Mouse (Mus musculus): ENCODE results near the gene Rhobtb1. TPM values are rescaled to one million over a fixed set of nuclear protein-coding genes. Genes with fewer than 3 reads are reported as not detected.
A peak's percentile ranks its signal among the peaks of the same experiment; 100 is the strongest.

Gene Rhobtb1
- polyA plus RNA-seq, 1 experiment from 2014 or later, result 26.1 TPM

GRCm38 (mm10) chr10:69156462-69156861, 5.2 kb downstream of the Rhobtb1 start:
- H3K4me3 ChIP-seq (ENCODE audit: low read depth, low read length), result no peak overlapping the region
- DNase-seq (ENCODE audit: low spot score) (no peak), ATAC-seq (replicated peaks; ENCODE audit: low FRiP score, low TSS enrichment, low read depth) (no peak)
- H3K4me1 ChIP-seq (replicated peaks; ENCODE audit: control insufficient read depth, insufficient read depth, low read length), result 0 out of 2 replicates have a peak, but pooled peaks cover 4% of the 10 kb centered on the region
- WGBS, result 56% methylated on average over 6 of the region's 6 CpGs
- H3K9me3 ChIP-seq (ENCODE audit: control insufficient read depth, low read length), result no peaks in the 10 kb centered on the region
- no peaks in the 10 kb centered on the region for H3K27me3 ChIP-seq (replicated peaks; ENCODE audit: control insufficient read depth, insufficient read depth, low read length)
- H3K9ac ChIP-seq (ENCODE audit: low read length), result no peak overlapping the region
- H3K36me3 ChIP-seq (ENCODE audit: control insufficient read depth, insufficient read depth, low read length), result no peaks in the 10 kb centered on the region
- no peak overlapping the region for H3K4me2 ChIP-seq (ENCODE audit: low read length)
- H3K27ac ChIP-seq (ENCODE audit: low read depth), result no peak overlapping the region

GRCm38 (mm10) chr10:69157471-69157870, 6.2 kb downstream of the Rhobtb1 start:
- WGBS, result 64% methylated on average over 2 of the region's 2 CpGs
- no peak for DNase-seq (ENCODE audit: low spot score)
- ATAC-seq (replicated peaks; ENCODE audit: low FRiP score, low TSS enrichment, low read depth), result no peak

DNA sequence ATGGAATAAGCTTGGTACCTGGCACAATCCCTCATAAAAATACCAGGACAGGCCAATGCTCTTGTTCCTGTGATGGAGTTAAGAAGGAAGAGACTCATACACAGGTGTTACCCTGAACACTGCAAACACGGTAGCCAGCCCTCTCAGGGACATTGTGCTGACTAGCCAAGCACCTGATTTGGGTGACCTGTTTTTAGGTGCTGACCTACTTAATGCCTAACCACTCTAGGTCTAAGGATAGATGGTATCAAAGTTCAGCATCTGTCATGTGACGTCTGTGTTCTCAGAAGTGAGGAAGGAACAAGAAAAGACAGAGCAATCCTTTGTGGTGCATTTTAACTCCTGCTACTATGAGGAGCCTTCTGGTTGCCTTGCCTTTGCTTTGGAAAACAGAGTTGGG, 9.6 kb downstream of the Rhobtb1 start:
- Histone ChIP-seq H3K36me3 (ENCODE audit: control insufficient read depth, insufficient read depth, low read length) (no peaks in the 10 kb centered on the region), H3K27ac (ENCODE audit: low read depth) (no peak overlapping the region), H3K9ac (ENCODE audit: low read length) (no peak overlapping the region), H3K4me2 (ENCODE audit: low read length) (no peak overlapping the region), H3K27me3 (replicated peaks; ENCODE audit: control insufficient read depth, insufficient read depth, low read length) (no peaks in the 10 kb centered on the region), H3K4me3 (ENCODE audit: low read depth, low read length) (no peak overlapping the region), H3K4me1 (replicated peaks; ENCODE audit: control insufficient read depth, insufficient read depth, low read length) (0 out of 2 replicates have a peak, but pooled peaks cover 4% of the 10 kb centered on the region), H3K9me3 (ENCODE audit: control insufficient read depth, low read length) (no peaks in the 10 kb centered on the region)
- DNase-seq (ENCODE audit: low spot score) (peak; percentile 3), ATAC-seq (replicated peaks; ENCODE audit: low FRiP score, low TSS enrichment, low read depth) (no peak)
- 78% methylated on average over 2 of the region's 2 CpGs for WGBS

More at GRCm38 (mm10) chr10:69157471-69157870, 6.2 kb downstream of the Rhobtb1 start:
- Histone ChIP-seq H3K36me3 (ENCODE audit: control insufficient read depth, insufficient read depth, low read length) (no peaks in the 10 kb centered on the region), H3K4me3 (ENCODE audit: low read depth, low read length) (no peak overlapping the region), H3K27ac (ENCODE audit: low read depth) (no peak overlapping the region), H3K4me2 (ENCODE audit: low read length) (no peak overlapping the region), H3K9me3 (ENCODE audit: control insufficient read depth, low read length) (no peaks in the 10 kb centered on the region), H3K9ac (ENCODE audit: low read length) (no peak overlapping the region), H3K4me1 (replicated peaks; ENCODE audit: control insufficient read depth, insufficient read depth, low read length) (0 out of 2 replicates have a peak, but pooled peaks cover 4% of the 10 kb centered on the region), H3K27me3 (replicated peaks; ENCODE audit: control insufficient read depth, insufficient read depth, low read length) (no peaks in the 10 kb centered on the region)

- H3K4me3 ChIP-seq (ENCODE audit: low read depth, low read length), result no peak overlapping the region
- no peaks in the 10 kb centered on the region for H3K9me3 ChIP-seq (ENCODE audit: control insufficient read depth, low read length)
- H3K4me2 ChIP-seq (ENCODE audit: low read length), result no peak overlapping the region
- 86% methylated on average over 3 of the region's 3 CpGs for WGBS
- H3K36me3 ChIP-seq (ENCODE audit: control insufficient read depth, insufficient read depth, low read length), result no peaks in the 10 kb centered on the region
- H3K27ac ChIP-seq (ENCODE audit: low read depth), result no peak overlapping the region
- H3K27me3 ChIP-seq (replicated peaks; ENCODE audit: control insufficient read depth, insufficient read depth, low read length), result no peaks in the 10 kb centered on the region
- ATAC-seq (replicated peaks; ENCODE audit: low FRiP score, low TSS enrichment, low read depth) (no peak), DNase-seq (ENCODE audit: low spot score) (no peak)
- no peak overlapping the region for H3K9ac ChIP-seq (ENCODE audit: low read length)
- H3K4me1 ChIP-seq (replicated peaks; ENCODE audit: control insufficient read depth, insufficient read depth, low read length), result 0 out of 2 replicates have a peak, but pooled peaks cover 3% of the 10 kb centered on the region
Measured at GRCm38 (mm10) chr10:69161503-69161902, 10.3 kb downstream of the Rhobtb1 start.

- Histone ChIP-seq H3K27ac (ENCODE audit: low read depth) (no peak overlapping the region), H3K36me3 (ENCODE audit: control insufficient read depth, insufficient read depth, low read length) (no peaks in the 10 kb centered on the region), H3K4me2 (ENCODE audit: low read length) (no peak overlapping the region), H3K4me3 (ENCODE audit: low read depth, low read length) (no peak overlapping the region), H3K4me1 (replicated peaks; ENCODE audit: control insufficient read depth, insufficient read depth, low read length) (0 out of 2 replicates have a peak, but pooled peaks cover 3% of the 10 kb centered on the region), H3K27me3 (replicated peaks; ENCODE audit: control insufficient read depth, insufficient read depth, low read length) (no peaks in the 10 kb centered on the region), H3K9ac (ENCODE audit: low read length) (no peak overlapping the region), H3K9me3 (ENCODE audit: control insufficient read depth, low read length) (no peaks in the 10 kb centered on the region)
- WGBS, result 77% methylated on average over 5 of the region's 5 CpGs
- ATAC-seq (replicated peaks; ENCODE audit: low FRiP score, low TSS enrichment, low read depth), result no peak
- peak; percentile 15 for DNase-seq (ENCODE audit: low spot score)
Measured at GRCm38 (mm10) chr10:69162577-69162976, 11.3 kb downstream of the Rhobtb1 start.

DNA sequence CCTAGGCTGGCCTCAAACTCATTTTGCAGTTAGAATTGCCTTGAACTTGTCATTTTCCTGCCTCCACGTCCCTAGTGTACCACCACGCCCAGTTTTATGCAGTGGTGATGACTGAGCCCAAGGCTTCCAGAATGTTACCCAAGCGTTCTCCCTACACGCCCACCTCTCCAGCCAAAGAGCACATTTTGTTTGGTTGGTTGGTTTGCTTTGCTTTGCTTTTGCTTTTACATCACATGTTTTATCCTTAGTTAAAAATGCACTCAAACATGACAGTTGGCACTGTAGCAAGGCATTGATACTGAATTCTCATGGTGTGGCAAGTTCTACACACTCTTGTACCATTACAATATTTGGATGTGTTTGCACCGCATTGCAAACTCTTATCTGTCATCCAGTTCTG, 12.0 kb downstream of the Rhobtb1 start:
- DNase-seq (ENCODE audit: low spot score), result peak; percentile 43
- H3K9ac ChIP-seq (ENCODE audit: low read length), result no peak overlapping the region
- no peaks in the 10 kb centered on the region for H3K27me3 ChIP-seq (replicated peaks; ENCODE audit: control insufficient read depth, insufficient read depth, low read length)
- no peaks in the 10 kb centered on the region for H3K36me3 ChIP-seq (ENCODE audit: control insufficient read depth, insufficient read depth, low read length)
- H3K27ac ChIP-seq (ENCODE audit: low read depth), result no peak overlapping the region
- H3K4me2 ChIP-seq (ENCODE audit: low read length), result no peak overlapping the region
- peaks cover 10% of the 10 kb centered on the region; the same call in 1 of the 2 replicates for H3K4me1 ChIP-seq (replicated peaks; ENCODE audit: control insufficient read depth, insufficient read depth, low read length)
- no peaks in the 10 kb centered on the region for H3K9me3 ChIP-seq (ENCODE audit: control insufficient read depth, low read length)
- no peak for ATAC-seq (replicated peaks; ENCODE audit: low FRiP score, low TSS enrichment, low read depth)
- no peak overlapping the region for H3K4me3 ChIP-seq (ENCODE audit: low read depth, low read length)
- WGBS, result 88% methylated on average over 5 of the region's 5 CpGs

- Histone ChIP-seq H3K9ac (ENCODE audit: low read length) (no peak overlapping the region), H3K4me2 (ENCODE audit: low read length) (no peak overlapping the region), H3K27ac (ENCODE audit: low read depth) (no peak overlapping the region), H3K36me3 (ENCODE audit: control insufficient read depth, insufficient read depth, low read length) (no peaks in the 10 kb centered on the region), H3K27me3 (replicated peaks; ENCODE audit: control insufficient read depth, insufficient read depth, low read length) (no peaks in the 10 kb centered on the region), H3K4me1 (replicated peaks; ENCODE audit: control insufficient read depth, insufficient read depth, low read length) (peaks cover 10% of the 10 kb centered on the region; the same call in 1 of the 2 replicates), H3K4me3 (ENCODE audit: low read depth, low read length) (no peak overlapping the region), H3K9me3 (ENCODE audit: control insufficient read depth, low read length) (no peaks in the 10 kb centered on the region)
- WGBS, result 59% methylated on average over 7 of the region's 7 CpGs
- DNase-seq (ENCODE audit: low spot score) (peak; percentile 49), ATAC-seq (replicated peaks; ENCODE audit: low FRiP score, low TSS enrichment, low read depth) (no peak)
Measured at GRCm38 (mm10) chr10:69165125-69165524, 13.9 kb downstream of the Rhobtb1 start.

- H3K9me3 ChIP-seq (ENCODE audit: control insufficient read depth, low read length), result no peaks in the 10 kb centered on the region
- no peak overlapping the region for H3K9ac ChIP-seq (ENCODE audit: low read length)
- no peaks in the 10 kb centered on the region for H3K36me3 ChIP-seq (ENCODE audit: control insufficient read depth, insufficient read depth, low read length)
- no peak overlapping the region for H3K4me2 ChIP-seq (ENCODE audit: low read length)
- 70% methylated on average over 3 of the region's 3 CpGs for WGBS
- peaks cover 10% of the 10 kb centered on the region; the same call in 1 of the 2 replicates for H3K4me1 ChIP-seq (replicated peaks; ENCODE audit: control insufficient read depth, insufficient read depth, low read length)
- H3K27me3 ChIP-seq (replicated peaks; ENCODE audit: control insufficient read depth, insufficient read depth, low read length), result no peaks in the 10 kb centered on the region
- no peak for DNase-seq (ENCODE audit: low spot score)
- ATAC-seq (replicated peaks; ENCODE audit: low FRiP score, low TSS enrichment, low read depth), result no peak
- no peak overlapping the region for H3K27ac ChIP-seq (ENCODE audit: low read depth)
- no peak overlapping the region for H3K4me3 ChIP-seq (ENCODE audit: low read depth, low read length)
Measured at GRCm38 (mm10) chr10:69165847-69166246, 14.6 kb downstream of the Rhobtb1 start.

DNA sequence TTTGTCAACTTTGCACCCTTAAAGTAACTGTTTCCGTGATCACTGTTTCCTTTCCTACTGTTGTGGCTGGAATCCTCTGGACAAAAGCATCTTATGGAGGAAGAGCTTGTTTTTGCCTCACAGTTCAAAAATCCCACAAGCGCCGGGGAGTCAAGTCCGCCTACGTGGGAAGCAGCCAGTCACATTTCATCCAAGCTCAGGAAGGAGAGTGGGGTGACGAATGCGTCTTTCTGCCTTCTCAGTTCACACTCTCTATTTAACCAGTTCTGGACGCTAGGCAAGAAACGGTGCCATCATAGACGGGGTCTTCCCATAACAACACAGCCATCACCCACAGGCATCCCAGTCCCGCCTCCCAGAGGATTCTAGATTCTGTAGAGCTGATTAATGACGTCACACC, 15.3 kb downstream of the Rhobtb1 start:
- ATAC-seq (replicated peaks; ENCODE audit: low FRiP score, low TSS enrichment, low read depth) (no peak), DNase-seq (ENCODE audit: low spot score) (peak; percentile 49)
- Histone ChIP-seq H3K9ac (ENCODE audit: low read length) (no peak overlapping the region), H3K4me2 (ENCODE audit: low read length) (no peak overlapping the region), H3K4me1 (replicated peaks; ENCODE audit: control insufficient read depth, insufficient read depth, low read length) (peaks cover 10% of the 10 kb centered on the region; the same call in 1 of the 2 replicates), H3K27me3 (replicated peaks; ENCODE audit: control insufficient read depth, insufficient read depth, low read length) (no peaks in the 10 kb centered on the region), H3K36me3 (ENCODE audit: control insufficient read depth, insufficient read depth, low read length) (no peaks in the 10 kb centered on the region), H3K4me3 (ENCODE audit: low read depth, low read length) (no peak overlapping the region), H3K27ac (ENCODE audit: low read depth) (no peak overlapping the region; the same call in 1 of the 2 replicates), H3K9me3 (ENCODE audit: control insufficient read depth, low read length) (no peaks in the 10 kb centered on the region)
- 81% methylated on average over 12 of the region's 12 CpGs for WGBS

All from intestine, embryonic 14.5 days (tissue).